Mouse (Mus musculus) liver, adult (tissue): ENCODE measurements around the gene Mt4.
A peak's percentile ranks its signal among the peaks of the same experiment; 100 is the strongest.

Source experiments
- GATA4 ChIP-seq: IDR thresholded peaks from 2 replicates; pipeline ENCODE4 v1.6.1; 2014; ENCODE audit warnings: mild to moderate bottlenecking, low read length; ENCODE audit not compliant: insufficient replicate concordance

The Mt4 gene

DNA sequence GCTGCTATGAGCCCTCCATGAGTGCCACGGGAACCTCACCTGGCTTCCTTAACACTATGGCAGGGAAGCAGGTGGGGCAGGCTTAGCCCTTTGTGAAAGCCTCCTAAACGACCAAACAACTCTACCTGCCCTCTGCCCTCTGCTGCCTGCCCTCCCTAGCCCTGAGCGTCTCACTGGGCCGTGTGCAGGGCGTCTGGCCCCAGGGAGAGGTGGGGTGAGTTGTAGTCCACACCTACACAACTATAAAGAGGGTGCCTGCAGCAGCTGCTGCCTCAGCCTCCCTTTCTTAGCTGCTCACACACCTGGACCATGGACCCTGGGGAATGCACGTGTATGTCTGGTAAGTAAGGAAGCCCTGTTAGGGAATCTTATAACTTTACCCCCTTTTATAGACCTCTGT lies at the start of gene Mt4:
TSS of gene Mt4 (plus strand) at position 265 of the 400 bp plus-strand sequence.
- no peak for TF ChIP-seq GATA4

DNA sequence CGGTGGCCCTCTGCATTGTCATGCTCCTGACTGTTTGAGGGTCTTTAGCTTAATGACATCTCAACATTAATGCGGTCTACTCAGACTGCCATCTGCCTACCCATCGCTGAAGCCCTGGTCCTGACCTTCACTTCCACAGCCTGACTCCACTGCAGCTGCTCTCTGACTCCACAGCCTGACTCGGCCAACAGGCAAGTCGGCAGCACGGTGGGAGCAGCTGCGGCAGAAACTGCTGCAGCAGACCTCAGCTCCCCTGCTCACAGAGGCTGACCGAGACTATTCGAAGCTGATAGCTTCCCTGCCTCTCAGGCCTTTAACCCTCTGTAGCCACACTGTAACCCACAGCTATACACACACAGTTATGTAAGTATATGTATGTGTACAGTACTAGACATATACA lies 49.0 kb upstream of the Mt4 start:
- TF ChIP-seq GATA4 = no peak

DNA sequence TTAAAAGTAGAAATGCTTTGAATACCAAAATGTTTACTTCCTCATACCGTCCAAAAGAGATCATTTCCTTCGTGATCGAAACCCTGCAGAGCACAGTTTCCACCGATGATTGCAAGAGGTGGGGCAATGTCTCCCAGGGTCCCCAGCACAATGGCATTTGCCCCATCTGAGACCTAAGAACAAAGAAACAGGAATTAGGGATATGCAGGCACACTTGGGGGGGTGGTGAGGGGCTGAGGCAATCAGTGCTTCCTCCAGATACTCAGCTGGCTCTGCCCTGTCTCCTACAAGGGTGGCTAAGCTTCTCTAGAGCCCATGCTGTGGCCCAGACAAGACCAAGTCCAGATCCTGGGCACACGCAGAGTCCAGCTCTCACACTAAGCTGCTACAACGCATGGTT lies 47.3 kb upstream of the Mt4 start:
- TF ChIP-seq GATA4 = no peak

DNA sequence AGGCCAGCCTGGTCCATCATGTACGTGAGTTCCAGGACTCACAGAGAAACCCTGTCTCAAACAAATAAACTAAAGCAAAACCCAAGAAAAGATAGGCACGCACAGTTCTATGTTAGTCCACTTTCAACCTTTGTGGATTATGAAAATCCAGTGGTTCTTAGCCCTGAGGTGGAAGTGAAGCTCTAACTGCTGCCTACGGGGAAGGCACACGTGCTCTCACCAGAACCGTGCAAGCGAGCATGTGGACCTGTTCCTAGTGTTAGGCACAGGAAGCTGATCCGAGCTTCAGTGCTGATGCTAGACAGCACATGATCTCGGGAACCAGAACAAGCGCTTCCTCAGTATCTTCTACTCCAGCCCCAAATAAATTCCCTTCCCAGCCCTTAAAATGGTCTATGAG lies 44.1 kb upstream of the Mt4 start:
- no peak for TF ChIP-seq GATA4

DNA sequence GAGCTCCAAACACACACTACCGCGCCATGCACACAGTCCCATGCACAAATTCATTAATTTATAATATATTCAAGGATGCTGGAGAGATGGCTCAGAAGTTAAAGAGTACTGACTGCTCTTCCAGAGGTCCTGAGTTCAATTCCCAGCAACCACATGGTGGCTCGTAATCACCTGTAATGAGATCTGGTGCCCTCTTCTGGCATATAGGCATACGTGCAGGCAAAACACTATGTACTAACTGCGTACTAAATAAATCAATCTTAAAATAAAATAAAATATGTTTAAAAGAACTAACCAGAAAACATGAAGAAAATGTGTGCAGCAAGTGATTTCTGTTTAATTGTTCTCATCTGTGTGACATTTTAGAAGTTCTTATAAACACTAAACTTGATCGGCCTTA lies 42.7 kb upstream of the Mt4 start:
- TF ChIP-seq GATA4 = no peak

DNA sequence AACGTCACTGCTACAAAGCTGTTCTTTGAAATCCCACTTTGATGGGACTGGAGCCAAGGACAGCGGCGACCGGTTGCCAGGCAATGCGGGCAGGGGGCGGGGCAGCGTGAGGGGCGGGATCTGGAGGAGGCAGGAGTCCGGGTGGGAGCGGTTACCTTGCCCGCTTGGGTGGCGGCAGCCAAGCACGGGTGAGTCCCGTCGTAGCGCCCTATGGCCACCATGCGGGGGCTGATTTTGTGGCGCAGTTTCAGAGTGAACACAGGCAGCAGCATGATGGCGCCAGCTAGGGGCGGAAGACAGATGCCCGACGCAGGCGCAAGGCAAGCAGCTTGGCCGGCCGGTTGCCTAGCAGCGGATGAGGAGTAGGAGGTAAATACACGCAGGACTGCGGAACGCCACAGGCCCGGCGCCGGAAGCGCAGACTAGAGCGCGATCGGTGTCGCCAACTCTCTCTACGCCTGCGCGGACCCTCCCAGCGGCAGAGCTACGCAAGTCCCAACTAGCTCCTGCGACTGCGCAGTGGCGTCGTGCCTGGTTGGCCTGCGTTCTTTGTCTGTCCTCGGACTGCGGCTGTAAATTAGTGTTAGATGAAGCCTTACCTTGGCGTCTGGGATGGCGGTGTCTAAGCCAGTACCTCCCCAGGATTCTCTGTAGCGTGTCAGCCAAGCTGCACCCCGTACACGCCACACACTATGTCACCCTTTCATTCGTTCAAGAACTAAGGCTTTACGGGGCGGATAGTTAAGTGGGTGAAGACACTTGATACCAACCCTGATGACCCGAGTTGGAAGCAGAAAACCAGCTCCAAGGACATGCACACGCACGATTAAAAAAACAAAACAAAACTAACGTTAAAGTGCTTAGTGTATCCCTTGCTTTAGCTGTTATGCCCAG lies 38.7 kb upstream of the Mt4 start, which contains the start of gene Bbs2:
TSS of gene Bbs2 (minus strand) at position 848 of the 894 bp plus-strand sequence.
- peak; percentile 31; the same call in 1 of the 2 replicates for TF ChIP-seq GATA4

DNA sequence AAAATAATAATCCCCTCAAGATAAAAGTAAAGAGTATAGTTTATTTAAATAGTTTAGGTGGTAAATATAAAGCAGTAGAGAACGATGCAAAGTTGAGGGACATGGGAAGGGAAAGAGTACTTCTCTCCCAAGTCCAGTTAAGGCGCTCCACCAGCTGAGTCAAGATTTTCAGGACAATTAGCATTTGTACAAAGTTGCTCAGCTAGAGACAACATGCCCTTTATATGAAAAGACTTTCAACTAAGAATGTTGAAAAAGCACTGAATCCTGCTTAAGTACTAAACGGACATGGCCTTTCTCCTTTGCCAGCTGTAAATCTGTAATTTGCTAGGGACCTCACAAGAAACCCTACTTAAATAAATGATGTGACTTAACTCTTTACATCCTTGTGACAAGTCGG lies 38.0 kb upstream of the Mt4 start:
- no peak for TF ChIP-seq GATA4

DNA sequence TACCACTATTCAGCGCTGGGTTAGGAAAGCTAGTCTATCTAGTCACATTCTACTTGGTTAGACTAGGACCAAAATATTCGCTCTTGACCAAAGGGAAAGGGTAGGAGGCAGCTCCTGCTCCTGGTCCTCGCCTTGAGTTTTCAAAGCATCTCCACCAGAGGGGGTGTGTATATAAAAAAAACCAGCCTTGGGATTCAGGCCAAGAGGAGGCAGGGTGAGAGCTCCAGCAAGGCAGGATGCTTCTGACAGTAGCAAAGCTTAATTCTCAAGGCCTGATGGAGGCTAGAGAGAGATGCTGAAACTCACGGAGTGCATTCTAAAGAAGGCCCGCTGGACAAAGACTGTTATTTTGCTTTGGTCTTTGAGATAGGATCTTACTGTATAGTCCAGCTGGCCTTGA lies 32.9 kb upstream of the Mt4 start:
- TF ChIP-seq GATA4 = no peak

DNA sequence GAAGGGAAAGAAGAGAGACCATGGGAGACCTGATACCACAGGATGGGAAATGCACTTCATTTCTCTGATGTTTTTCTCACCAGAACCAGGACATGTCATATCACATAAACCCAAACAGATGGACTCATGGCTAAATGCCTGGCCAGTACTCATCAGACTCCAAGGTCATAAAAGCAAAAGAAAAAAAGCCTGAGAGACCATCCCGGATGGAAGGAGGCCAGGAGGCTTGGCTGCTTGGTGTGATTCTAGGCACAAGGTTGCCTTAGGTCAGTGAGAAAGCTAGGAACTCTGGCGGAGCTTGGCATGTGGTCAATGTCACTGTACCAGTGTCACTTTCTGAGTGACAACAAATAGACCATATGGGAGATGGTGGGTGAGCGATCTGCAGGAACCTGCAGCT lies 29.1 kb upstream of the Mt4 start:
- no peak for TF ChIP-seq GATA4

DNA sequence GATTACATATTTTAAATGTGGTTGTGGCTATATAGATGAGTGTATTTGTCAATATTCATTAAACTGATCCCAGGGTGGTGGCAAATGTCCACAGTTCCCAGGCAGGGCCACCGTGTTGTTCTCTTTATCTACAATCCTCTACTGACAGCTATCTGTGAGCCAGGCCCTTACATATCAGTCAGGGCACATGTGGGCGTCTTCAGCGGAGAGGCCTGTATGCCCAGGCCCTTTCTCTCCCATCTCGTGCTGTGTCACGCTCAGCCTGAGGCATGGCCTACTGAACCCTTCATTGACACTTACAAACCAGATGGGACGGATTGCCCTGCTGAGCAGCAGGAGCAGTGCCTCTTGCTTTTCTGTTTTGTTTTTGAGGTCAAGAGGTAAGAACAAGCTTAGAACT lies 27.6 kb upstream of the Mt4 start:
- no peak for TF ChIP-seq GATA4

DNA sequence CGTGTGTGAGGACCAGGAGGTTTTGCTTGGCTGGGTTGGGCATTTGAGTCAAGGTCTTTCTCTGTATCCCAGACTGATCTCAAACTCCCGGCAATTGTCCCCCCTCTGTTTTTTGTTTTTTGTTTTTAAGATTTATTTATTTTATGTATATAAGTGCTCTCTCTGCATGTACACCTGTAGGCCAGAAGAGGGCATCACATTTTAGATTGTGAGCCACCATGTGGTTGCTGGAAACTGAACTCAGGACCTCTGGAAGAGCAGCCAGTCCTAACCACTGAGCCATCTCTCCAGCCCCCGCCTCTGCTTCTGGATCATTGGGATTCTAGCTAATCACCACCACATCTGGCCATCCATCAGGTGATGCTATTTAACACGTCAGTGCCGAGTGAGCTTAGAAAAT lies 27.2 kb upstream of the Mt4 start:
- TF ChIP-seq GATA4 = no peak

DNA sequence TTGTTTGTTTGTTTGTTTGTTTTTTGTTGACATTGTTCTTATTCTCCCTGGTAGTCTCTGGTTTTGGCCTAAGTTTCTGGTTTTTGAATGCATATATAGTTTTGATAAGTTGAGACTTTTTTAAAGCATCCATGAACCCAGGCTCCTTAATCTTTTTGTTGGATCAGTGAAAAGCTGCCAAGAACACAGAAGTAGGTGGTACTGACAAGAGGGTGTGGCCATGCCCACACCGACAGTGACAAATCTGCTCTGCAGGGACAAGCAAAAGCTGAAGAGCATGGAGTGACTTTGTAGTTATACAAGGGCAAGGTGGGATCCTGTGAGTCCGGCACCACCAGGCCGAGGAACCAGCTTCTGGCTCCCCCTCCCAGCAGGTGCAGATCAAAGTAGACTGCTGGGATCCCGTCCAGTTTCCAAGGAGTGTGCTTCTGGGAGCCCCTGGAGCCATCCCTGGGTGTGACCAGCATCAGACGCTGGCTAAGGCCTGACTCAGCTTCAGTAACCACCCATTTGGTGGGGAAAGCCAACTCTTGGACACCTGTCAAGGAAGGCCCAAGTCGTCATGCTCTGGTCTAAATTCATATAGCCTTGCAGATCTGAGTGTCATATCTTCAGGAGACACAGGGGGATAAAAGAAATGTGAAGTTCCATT lies 26.3 kb upstream of the Mt4 start:
- no peak for TF ChIP-seq GATA4

DNA sequence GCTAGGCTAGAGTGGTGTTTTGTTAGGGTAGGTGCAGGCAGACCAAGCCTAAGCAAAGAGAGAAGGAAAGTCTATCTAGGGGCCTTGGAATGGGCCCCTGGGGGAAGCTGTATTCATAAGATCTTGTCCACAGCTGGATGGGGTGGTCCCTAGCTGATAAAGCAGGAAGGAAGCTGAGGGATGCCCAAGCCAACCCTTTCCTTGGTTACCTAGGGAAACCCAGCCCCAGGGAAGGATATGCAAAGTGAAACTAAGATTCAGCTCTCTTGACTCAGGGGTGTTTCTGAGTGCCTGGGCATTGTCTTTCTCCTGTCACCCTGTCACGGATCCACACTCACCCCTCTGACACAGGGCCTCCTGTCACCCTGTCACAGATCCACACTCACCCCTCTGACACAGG lies 23.6 kb upstream of the Mt4 start:
- no peak for TF ChIP-seq GATA4

DNA sequence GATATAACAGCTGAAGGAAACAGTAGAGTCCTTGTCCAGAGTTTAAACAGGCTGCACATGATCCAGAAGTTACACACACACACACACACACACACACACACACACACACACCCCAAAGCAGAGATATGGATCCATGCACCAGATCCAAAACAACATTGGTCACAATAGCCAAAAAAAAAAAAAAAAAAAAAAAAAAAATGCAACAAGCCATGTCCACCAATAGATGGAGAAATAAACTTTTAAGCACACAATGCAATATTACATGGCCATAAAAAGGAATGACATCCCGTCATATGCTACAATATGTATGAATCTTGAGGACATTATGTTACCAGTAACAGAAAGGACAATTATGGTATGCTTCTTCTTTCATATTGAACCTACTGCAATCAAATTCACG lies 23.0 kb upstream of the Mt4 start:
- no peak for TF ChIP-seq GATA4

DNA sequence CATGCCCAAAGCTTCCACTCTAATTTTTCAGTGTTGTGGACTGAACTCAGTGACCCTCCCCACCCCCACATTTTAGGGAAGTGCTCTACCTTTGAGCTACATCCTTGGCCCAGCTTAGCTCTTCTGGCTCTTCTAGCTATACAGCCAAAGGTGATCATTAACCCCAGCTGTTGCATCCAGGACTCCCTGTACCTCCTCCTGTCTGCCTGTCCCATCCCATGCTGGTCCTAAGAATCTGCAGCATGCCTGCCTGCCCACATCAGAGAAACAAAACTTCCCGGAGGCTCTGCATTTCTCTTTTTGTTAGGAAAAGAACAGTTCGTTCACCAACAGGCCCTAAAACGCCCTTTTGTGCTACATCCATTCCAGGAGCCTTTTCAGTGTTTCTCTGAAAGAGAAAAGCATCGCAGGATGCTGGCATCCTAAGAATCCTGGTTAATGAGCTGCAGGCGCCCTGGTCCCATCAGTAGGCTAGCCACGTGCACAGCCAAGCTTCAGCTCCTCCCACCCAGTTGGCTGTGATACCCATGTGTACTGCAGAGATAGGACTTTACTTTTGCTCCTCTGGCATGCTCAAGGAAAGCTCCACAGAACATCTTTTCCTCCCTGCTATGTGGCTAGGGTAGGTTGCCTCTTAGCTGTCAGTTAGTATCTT lies 18.1 kb upstream of the Mt4 start:
- TF ChIP-seq GATA4 = no peak

DNA sequence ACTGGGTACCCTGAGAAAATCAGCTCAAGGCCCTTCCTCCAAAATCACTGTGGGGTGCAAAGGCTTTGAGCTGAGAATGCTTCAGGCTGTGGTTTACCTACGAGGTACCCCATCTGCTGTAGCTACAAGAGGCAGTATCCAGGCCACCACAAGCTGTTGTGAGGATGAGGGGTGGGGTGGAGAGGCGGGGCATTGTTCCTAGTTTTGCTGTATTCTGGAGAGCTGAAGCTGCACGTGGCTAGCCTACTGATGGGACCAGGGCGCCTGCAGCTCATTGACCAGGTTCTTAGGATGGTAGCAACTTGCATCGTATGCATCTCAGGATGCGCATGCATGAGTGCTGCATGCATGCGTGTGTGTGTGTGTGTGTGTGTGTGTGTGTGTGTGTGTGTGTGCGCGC lies 15.4 kb upstream of the Mt4 start:
- TF ChIP-seq GATA4 = no peak
